Mouse (Mus musculus): ENCODE measurements around the gene Inf2. TPM values are rescaled to one million over a fixed set of nuclear protein-coding genes. Genes with fewer than 3 reads are reported as not detected.

Gene Inf2
- total and polyA plus RNA-seq, 2 experiments from 2014 or later, result 2.7 to 17.1 TPM

DNA sequence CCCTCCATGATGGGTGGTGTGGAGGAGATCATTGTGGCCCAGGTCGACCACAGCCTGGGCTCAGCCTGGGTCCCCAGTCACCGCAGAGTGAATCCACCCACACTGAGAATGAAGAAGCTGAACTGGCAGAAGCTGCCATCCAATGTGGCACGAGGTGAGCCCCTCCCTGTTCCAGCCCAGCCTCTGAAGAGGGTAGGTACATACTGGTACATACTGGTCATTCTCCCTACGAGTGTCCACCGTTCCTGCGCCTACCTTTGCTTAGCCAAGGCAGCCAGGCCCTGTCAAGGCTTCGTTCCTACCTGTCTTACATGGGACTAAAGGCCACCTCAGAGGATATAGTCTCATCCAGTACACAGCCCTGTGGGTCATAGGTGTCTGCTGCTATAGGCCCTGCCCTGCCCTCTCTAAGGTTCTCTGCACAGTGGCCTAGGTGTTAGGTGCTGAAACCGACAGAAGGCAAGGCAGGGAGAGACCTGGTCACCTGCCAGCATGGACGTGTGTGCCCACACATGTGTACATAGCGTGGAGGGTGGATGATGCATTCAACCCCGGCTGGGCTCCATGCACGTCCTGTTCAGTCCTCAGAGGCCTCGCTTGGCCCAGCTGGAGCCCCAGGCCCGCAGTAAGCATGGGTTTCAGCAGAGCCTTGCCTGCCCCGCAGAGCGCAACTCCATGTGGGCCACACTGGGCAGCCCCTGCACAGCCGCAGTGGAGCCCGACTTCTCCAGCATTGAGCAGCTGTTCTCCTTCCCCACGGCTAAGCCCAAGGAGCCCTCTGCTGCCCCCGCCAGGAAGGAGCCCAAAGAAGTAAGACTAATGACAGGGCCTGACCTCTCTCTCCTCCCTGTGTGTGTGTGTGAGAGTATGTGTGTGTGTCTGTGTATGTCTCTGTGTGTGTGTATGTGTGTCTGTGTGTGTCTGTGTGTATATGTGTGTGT is 16.4 kb downstream of the Inf2 start:
- ATAC-seq (ENCODE audit: insufficient read depth, low read depth) (peak; percentile 18; the same call in 1 of the 2 replicates), DNase-seq (ENCODE audit: low spot score) (no peak)
- H3K27me3 ChIP-seq (ENCODE audit: control insufficient read depth, insufficient read depth, low read length), result no peaks in the 10 kb centered on the region
- H3K4me3 ChIP-seq (ENCODE audit: low read depth, low read length), result no peak overlapping the region
- peak; percentile 40; the same call in 1 of the 2 replicates for TF ChIP-seq CTCF (IDR thresholded peaks at IDR 0.05; ENCODE audit: low read depth)
- TF ChIP-seq EP300 (IDR thresholded peaks at IDR 0.05; ENCODE audit: low read depth), result no peak
- peaks cover 32% of the 10 kb centered on the region for H3K36me3 ChIP-seq (replicated peaks; ENCODE audit: control insufficient read depth, insufficient read depth, low read length)
- no peak overlapping the region for H3K27ac ChIP-seq (ENCODE audit: low read depth)
- no peak overlapping the region for H3K4me2 ChIP-seq (ENCODE audit: low read depth, low read length)
- no peak overlapping the region for H3K9ac ChIP-seq (replicated peaks; ENCODE audit: low read depth, low read length)
- no peaks in the 10 kb centered on the region for H3K9me3 ChIP-seq (replicated peaks; ENCODE audit: control insufficient read depth, low read length)
- WGBS, result 67% methylated on average over 20 of the region's 20 CpGs
- H3K4me1 ChIP-seq (ENCODE audit: control insufficient read depth, insufficient read depth), result peaks cover 3% of the 10 kb centered on the region; the same call in 1 of the 2 replicates

- peak; percentile 71 for DNase-seq (ENCODE audit: low spot score)
- H3K27ac ChIP-seq (ENCODE audit: low read depth), result no peak overlapping the region
- H3K4me2 ChIP-seq (ENCODE audit: low read depth, low read length), result no peak overlapping the region
- 38% methylated on average over 6 of the region's 6 CpGs for WGBS
- no peaks in the 10 kb centered on the region for H3K9me3 ChIP-seq (replicated peaks; ENCODE audit: control insufficient read depth, low read length)
- no peak overlapping the region for H3K4me3 ChIP-seq (ENCODE audit: low read depth, low read length)
- no peak overlapping the region for H3K9ac ChIP-seq (replicated peaks; ENCODE audit: low read depth, low read length)
- no peaks in the 10 kb centered on the region for H3K27me3 ChIP-seq (ENCODE audit: control insufficient read depth, insufficient read depth, low read length)
- H3K36me3 ChIP-seq (replicated peaks; ENCODE audit: control insufficient read depth, insufficient read depth, low read length), result peaks cover 32% of the 10 kb centered on the region
- peak; percentile 73 for ATAC-seq (ENCODE audit: insufficient read depth, low read depth)
- TF ChIP-seq CTCF (IDR thresholded peaks at IDR 0.05; ENCODE audit: low read depth) (peak; percentile 97), EP300 (IDR thresholded peaks at IDR 0.05; ENCODE audit: low read depth) (no peak)
- H3K4me1 ChIP-seq (ENCODE audit: control insufficient read depth, insufficient read depth), result peaks cover 3% of the 10 kb centered on the region; the same call in 1 of the 2 replicates
These were observed 17.2 kb downstream of the Inf2 start for GRCm38 (mm10) chr12:112605766-112606165.

DNA sequence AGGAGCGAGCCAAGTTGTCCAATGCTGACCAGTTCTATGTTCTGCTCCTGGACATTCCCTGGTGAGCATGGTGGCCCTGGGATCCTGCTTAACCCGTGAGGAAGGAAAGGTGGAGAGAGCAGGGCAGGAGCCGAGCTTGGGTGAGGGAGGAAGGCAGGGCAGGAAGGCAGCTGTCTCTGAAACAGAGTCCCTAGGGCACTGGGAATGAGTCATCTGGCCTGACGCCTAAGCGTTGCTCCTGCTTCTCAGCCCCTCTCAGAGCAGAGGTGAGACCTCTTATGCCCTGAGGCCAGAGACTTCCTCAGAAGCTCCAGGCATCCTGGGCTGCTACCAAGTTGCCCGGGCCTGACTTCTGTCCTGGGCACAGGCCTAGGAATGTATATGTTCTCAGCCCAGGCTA is 18.4 kb downstream of the Inf2 start:
- H3K4me2 ChIP-seq (ENCODE audit: low read depth, low read length), result no peak overlapping the region
- ATAC-seq (ENCODE audit: insufficient read depth, low read depth) (no peak), DNase-seq (ENCODE audit: low spot score) (no peak)
- no peak overlapping the region for H3K4me3 ChIP-seq (ENCODE audit: low read depth, low read length)
- no peak overlapping the region for H3K9ac ChIP-seq (replicated peaks; ENCODE audit: low read depth, low read length)
- peaks cover 36% of the 10 kb centered on the region for H3K36me3 ChIP-seq (replicated peaks; ENCODE audit: control insufficient read depth, insufficient read depth, low read length)
- TF ChIP-seq CTCF (IDR thresholded peaks at IDR 0.05; ENCODE audit: low read depth), result no peak
- TF ChIP-seq EP300 (IDR thresholded peaks at IDR 0.05; ENCODE audit: low read depth), result no peak
- 55% methylated on average over 6 of the region's 6 CpGs for WGBS
- peaks cover 3% of the 10 kb centered on the region; the same call in 1 of the 2 replicates for H3K4me1 ChIP-seq (ENCODE audit: control insufficient read depth, insufficient read depth)
- H3K27me3 ChIP-seq (ENCODE audit: control insufficient read depth, insufficient read depth, low read length), result no peaks in the 10 kb centered on the region
- H3K9me3 ChIP-seq (replicated peaks; ENCODE audit: control insufficient read depth, low read length), result no peaks in the 10 kb centered on the region
- no peak overlapping the region for H3K27ac ChIP-seq (ENCODE audit: low read depth)

GRCm38 (mm10) chr12:112609031-112609430 is 20.4 kb downstream of the Inf2 start:
- no peak overlapping the region for H3K4me3 ChIP-seq (ENCODE audit: low read depth, low read length)
- no peak overlapping the region for H3K4me2 ChIP-seq (ENCODE audit: low read depth, low read length)
- H3K27me3 ChIP-seq (ENCODE audit: control insufficient read depth, insufficient read depth, low read length), result no peaks in the 10 kb centered on the region
- H3K27ac ChIP-seq (ENCODE audit: low read depth), result no peak overlapping the region
- H3K36me3 ChIP-seq (replicated peaks; ENCODE audit: control insufficient read depth, insufficient read depth, low read length), result peaks cover 24% of the 10 kb centered on the region
- peak; percentile 12; the same call in 1 of the 2 replicates for ATAC-seq (ENCODE audit: insufficient read depth, low read depth)
- H3K4me1 ChIP-seq (ENCODE audit: control insufficient read depth, insufficient read depth), result peaks cover 3% of the 10 kb centered on the region; the same call in 1 of the 2 replicates
- DNase-seq (ENCODE audit: low spot score), result no peak
- no peak for TF ChIP-seq CTCF (IDR thresholded peaks at IDR 0.05; ENCODE audit: low read depth)
- no peak for TF ChIP-seq EP300 (IDR thresholded peaks at IDR 0.05; ENCODE audit: low read depth)
- WGBS, result 76% methylated on average over 10 of the region's 10 CpGs
- no peak overlapping the region for H3K9ac ChIP-seq (replicated peaks; ENCODE audit: low read depth, low read length)
- H3K9me3 ChIP-seq (replicated peaks; ENCODE audit: control insufficient read depth, low read length), result no peaks in the 10 kb centered on the region

- ATAC-seq (ENCODE audit: insufficient read depth, low read depth) (no peak), DNase-seq (ENCODE audit: low spot score) (no peak)
- Histone ChIP-seq H3K9me3 (replicated peaks; ENCODE audit: control insufficient read depth, low read length) (no peaks in the 10 kb centered on the region), H3K36me3 (replicated peaks; ENCODE audit: control insufficient read depth, insufficient read depth, low read length) (no peaks in the 10 kb centered on the region), H3K4me3 (ENCODE audit: low read depth, low read length) (no peak overlapping the region), H3K27me3 (ENCODE audit: control insufficient read depth, insufficient read depth, low read length) (peaks cover 8% of the 10 kb centered on the region), H3K9ac (replicated peaks; ENCODE audit: low read depth, low read length) (no peak overlapping the region), H3K4me2 (ENCODE audit: low read depth, low read length) (no peak overlapping the region), H3K4me1 (ENCODE audit: control insufficient read depth, insufficient read depth) (peaks cover 29% of the 10 kb centered on the region; the same call in 1 of the 2 replicates), H3K27ac (ENCODE audit: low read depth) (no peak overlapping the region)
- 67% methylated on average over 9 of the region's 9 CpGs for WGBS
- TF ChIP-seq EP300 (IDR thresholded peaks at IDR 0.05; ENCODE audit: low read depth) (no peak), CTCF (IDR thresholded peaks at IDR 0.05; ENCODE audit: low read depth) (no peak)
These were observed 28.1 kb downstream of the Inf2 start for GRCm38 (mm10) chr12:112616668-112617067.
